In the genomic region with DNA sequence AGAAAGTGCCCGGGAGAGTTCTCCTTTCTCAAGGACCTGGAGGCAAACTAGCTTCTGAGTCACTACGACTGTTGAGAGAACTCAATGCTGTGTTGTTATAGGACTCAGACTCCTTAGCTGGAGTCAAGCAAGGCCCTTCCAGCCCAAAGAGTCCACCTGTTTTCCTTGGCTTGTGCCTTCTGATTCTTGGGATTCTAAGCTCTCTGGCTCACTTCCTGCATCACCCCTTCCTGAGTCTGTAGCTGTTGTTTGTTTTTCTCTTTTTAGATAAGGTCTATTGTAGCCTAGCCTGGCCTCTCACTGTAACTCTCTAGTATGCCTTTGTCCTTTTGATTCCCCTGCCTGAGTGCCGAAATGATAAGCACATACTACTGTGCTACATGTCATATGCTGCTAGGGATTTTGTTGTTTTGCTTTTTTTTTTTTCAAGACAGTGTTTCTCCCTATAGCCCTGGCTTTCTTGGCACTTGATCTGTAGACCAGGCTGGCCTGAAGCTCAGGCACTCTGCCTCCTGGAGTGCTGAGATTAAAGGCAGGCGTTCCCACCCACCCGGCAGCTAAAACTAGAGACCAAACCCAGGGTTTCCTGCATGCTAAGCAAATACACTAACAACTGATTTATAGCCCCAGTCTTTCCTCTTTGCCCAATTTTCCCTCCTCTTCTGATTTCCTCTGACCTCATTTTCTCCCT, we compare ENCODE assay signal across 16 mouse cellular contexts. TPM values are rescaled to one million over a fixed set of nuclear protein-coding genes. Genes with fewer than 3 reads are reported as not detected.
DNase-seq lines count a peak whose midpoint lies in the region; ATAC-seq lines count a peak whose summit lies in the region.
"Had no signal": no experiment of that assay in that cellular context is flagged by ENCODE, and none has a peak within 500 bp of the region (broad histone marks: within the 10 kb centered on the region; RNA-seq: fewer than 3 reads in every experiment).

No protein-coding gene starts in this region.

- no peak overlapping the region for H3K4me2 ChIP-seq in kidney, embryonic 16.5 days (replicated peaks; ENCODE audit: low read depth, low read length)
- H3K4me2 ChIP-seq: intestine, embryonic 15.5 days; liver, embryonic 13.5 days had no signal

- no peak overlapping the region for H3K4me3 ChIP-seq in kidney, embryonic 16.5 days (ENCODE audit: low read length)
- H3K4me3 ChIP-seq: hindbrain, embryonic 10.5 days; intestine, embryonic 15.5 days; limb, embryonic 10.5 days; liver, embryonic 13.5 days had no signal

- 49% methylated on average over 5 of the region's 5 CpGs for WGBS in kidney, embryonic 16.5 days

- H3K27me3 ChIP-seq in kidney, embryonic 16.5 days (ENCODE audit: insufficient read depth, low read length) = no peaks in the 10 kb centered on the region
- H3K27me3 ChIP-seq: intestine, embryonic 15.5 days; liver, embryonic 13.5 days had no signal

- H3K9ac ChIP-seq in kidney, embryonic 16.5 days (replicated peaks; ENCODE audit: low read length) = no peak overlapping the region
- H3K9ac ChIP-seq: intestine, embryonic 15.5 days; liver, embryonic 13.5 days had no signal

- no peak for DNase-seq in kidney, adult 9 months
- peak; percentile 20 for DNase-seq in brain, adult 2 months (ENCODE audit: low read depth, low spot score)
- DNase-seq in fibroblast of lung, adult 2 months (ENCODE audit: low read depth) = peak; percentile 87
- DNase-seq in kidney, postnatal 14 days = peak; percentile 26
- DNase-seq in urinary bladder, adult 18-20 months (ENCODE audit: low spot score in 2 of 2) = no peak
- DNase-seq in cerebellum, adult 9-11 months = no peak
- DNase-seq: adrenal gland, postnatal 14 days; cerebellum, postnatal 36 days; gastrocnemius, postnatal 10 days; liver, embryonic 13.5 days; right cerebral cortex, postnatal 14 days had no signal

- no peaks in the 10 kb centered on the region; the same call in 1 of the 2 replicates for H3K4me1 ChIP-seq in kidney, embryonic 16.5 days (ENCODE audit: insufficient read depth, low read length)
- H3K4me1 ChIP-seq: hindbrain, embryonic 10.5 days; intestine, embryonic 15.5 days; liver, embryonic 13.5 days had no signal

- ATAC-seq in kidney, embryonic 16.5 days (ENCODE audit: low FRiP score, low TSS enrichment) = peak; percentile 57; the same call in 1 of the 2 replicates
- ATAC-seq: forebrain, embryonic 16.5 days; intestine, embryonic 15.5 days had no signal

- peak overlapping the region; percentile 49; the same call in 1 of the 2 replicates for H3K27ac ChIP-seq in kidney, embryonic 16.5 days (ENCODE audit: low read length)
- H3K27ac ChIP-seq: hindbrain, embryonic 10.5 days; intestine, embryonic 15.5 days; limb, embryonic 10.5 days; liver, embryonic 13.5 days had no signal

- peaks cover 10% of the 10 kb centered on the region for H3K9me3 ChIP-seq in kidney, embryonic 16.5 days (ENCODE audit: low read length)
- H3K9me3 ChIP-seq: intestine, embryonic 15.5 days; limb, embryonic 10.5 days; liver, embryonic 13.5 days had no signal

- H3K36me3 ChIP-seq in kidney, embryonic 16.5 days (ENCODE audit: insufficient read depth, low read length) = no peaks in the 10 kb centered on the region
- H3K36me3 ChIP-seq: hindbrain, embryonic 10.5 days; intestine, embryonic 15.5 days; limb, embryonic 10.5 days; liver, embryonic 13.5 days had no signal

RNA-seq across cellular contexts. Expression of gene Ctsh, which starts 5.9 kb away (rescaled TPM):
- 123 and 152 TPM in 2 replicates for polyA plus RNA-seq in kidney, embryonic 16.5 days (2015; fragmentation: Nextera tagmentation; extraction: Ambion mirVana)

Comparison
In these comparisons a context has a peak if more than half of its experiments do, and no peak if none do; other contexts are left out.
1. DNase-seq: peak in brain, adult 2 months (single experiment), fibroblast of lung, adult 2 months (single experiment) and kidney, postnatal 14 days (single experiment); none in kidney, adult 9 months (single experiment), urinary bladder, adult 18-20 months (0 of 2) and cerebellum, adult 9-11 months (single experiment).